Mouse (Mus musculus): ENCODE measurements around the gene Gmeb2.

Gmeb2 gene

DNA sequence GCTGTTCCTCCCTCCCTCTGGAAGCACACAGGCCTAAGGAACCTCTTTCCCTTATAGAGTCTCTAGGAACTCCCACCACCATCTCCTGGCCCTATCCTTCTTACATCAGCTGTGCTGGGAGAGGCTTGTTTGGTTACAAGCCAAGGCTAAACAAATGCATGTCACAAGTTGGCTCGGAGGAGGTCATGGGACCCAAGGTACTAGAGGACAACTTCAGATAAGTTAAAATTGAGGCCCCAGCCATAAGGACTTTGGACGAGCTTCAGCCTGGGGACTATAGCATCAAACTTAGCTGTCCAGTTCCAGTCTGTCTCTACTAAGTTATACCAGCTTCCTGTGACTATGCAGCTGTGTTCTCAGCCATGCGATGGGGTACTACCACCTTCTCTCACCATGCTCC lies 60.7 kb downstream of the Gmeb2 start:
- no peak for DNase-seq (ENCODE audit: low read depth)

GRCm38 (mm10) chr2:181224994-181225393 lies 62.8 kb downstream of the Gmeb2 start:
- no peak for DNase-seq (ENCODE audit: low read depth)

DNA sequence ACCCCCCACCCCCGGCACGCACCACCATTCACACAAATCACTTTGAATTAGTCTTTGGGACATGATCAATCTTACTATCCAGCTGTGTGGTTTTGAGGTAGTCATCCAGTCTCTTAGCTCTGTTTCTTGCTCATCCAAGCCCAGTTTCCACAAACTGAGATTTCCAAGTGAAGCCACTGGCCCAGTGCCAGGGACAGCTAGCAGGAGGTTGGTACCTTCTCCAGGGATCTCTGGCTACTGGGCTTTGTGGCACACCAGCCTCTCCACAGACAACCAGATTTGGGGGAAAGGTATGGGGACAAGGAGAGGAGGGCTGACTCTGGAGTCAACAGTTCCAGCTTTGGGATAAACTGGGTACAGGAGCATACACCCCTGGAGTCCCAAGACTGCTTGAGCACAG lies 67.5 kb downstream of the Gmeb2 start:
- no peak for DNase-seq (ENCODE audit: low read depth)

- no peak for DNase-seq (ENCODE audit: low read depth)
Measured at GRCm38 (mm10) chr2:181219538-181220216, 68.2 kb downstream of the Gmeb2 start, which contains the start of gene Fndc11. Fndc11 (plus strand) TSS chr2:181220013.

DNA sequence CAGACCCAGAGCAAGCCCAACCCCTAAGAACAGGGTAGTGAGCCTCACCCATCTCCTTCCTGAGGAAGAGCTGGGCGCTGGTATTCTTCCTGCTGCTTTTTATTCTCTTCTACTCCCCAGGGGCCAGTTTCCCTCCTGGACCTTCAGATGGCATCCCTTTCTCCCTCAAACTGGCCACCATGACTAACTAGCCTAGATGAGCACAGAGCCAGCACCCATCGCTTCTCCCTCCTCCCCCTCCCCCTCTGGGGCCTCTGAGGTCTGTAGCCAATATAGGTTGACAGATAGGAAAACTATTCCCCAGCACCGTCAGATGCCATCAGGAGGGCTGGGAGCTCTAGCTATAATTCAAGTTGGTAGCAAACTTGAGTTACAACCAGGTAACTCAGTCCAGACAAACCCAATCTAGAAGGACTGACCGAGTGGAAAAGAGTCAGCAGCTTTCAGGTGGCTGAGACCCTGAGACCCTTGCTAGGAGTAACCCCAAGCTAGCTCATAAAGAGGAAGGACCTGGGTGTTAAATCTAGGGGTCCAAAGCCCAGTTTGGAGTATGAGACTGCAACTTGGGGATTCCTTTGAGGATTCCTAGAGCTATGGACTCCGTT lies 68.9 kb downstream of the Gmeb2 start:
- no peak for DNase-seq (ENCODE audit: low read depth)

DNA sequence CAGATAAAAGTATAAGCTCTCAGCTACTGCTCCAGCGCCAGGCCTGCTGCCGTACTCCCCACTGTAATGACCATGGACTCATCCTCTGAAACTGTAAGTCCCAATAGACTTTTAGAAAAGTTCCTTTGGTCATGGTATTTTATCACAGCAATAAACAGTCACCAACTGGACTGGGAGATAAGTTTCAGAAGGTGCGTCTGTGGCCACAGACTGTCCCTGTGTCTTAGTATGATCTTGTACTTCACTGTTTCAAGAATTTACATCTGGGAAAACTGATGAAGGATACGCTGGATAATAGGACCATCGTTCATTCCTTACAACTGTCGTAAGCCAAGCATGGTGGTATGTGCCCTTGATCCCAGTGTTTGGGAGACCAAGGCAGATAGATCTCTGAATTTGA lies 71.8 kb downstream of the Gmeb2 start:
- no peak for DNase-seq (ENCODE audit: low read depth)

DNA sequence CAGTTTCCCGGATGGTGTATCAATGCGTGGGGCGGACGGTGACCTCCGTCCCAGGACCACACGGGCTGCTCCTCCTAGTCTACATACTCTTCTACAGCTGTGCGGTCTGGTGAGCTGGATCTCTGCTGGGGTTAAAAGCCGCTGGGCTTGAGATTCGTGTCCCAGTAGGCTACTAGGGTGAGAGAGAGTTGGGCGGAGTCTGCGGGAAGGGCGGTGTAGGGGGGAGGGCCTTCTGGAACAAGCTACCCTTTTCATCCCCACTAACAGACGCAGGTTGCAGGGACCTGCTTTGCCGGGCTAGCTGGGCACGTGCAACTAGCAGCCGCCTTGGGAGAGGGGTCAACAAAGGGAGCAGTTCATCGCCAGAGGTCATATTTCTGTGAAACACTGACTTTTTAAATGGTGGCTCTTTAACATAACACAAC lies 74.8 kb downstream of the Gmeb2 start, which contains the start of gene Srms:
TSS of gene Srms (minus strand) at position 165 of the 425 bp plus-strand sequence.
- DNase-seq (ENCODE audit: low read depth), result no peak

DNA sequence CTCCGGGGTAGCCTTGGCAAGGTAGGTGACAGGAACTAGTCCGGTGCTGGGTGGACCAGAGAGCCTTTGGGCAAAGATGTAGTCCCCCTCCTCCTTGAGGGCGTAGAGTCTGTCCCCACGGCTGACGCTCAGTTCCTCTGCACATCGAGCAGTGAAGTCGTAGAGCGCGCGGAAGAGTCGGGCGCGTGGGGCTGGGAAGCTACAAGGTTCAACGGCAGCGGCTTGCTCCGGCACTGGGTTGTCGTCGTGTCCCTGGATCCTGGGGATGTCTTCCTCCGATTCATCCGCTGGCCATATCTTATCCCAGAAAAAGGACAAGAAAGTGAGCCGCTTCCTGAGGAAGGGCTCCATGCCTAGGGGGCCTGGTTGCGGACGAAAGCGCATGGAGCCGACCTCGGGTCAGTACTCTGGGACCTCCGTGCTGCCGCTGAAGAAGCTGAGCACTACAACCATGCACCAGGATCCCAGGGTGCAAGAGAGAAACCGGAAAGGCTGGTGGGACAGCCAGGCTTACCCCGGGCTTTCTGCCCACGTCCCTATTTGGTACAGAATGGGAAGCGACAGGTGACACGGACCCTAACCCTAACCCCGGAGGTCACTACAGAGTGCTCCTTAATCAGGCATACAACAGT lies 75.3 kb downstream of the Gmeb2 start:
- DNase-seq (ENCODE audit: low read depth), result no peak

- peak; percentile 45 for DNase-seq (ENCODE audit: low read depth)
Measured at GRCm38 (mm10) chr2:181206118-181206517, 81.7 kb downstream of the Gmeb2 start.

- no peak for DNase-seq (ENCODE audit: low read depth)
Measured at GRCm38 (mm10) chr2:181205678-181206077, 82.2 kb downstream of the Gmeb2 start.

- DNase-seq (ENCODE audit: low read depth), result no peak
Measured at GRCm38 (mm10) chr2:181202886-181203285, 84.9 kb downstream of the Gmeb2 start.

GRCm38 (mm10) chr2:181202422-181202821 lies 85.4 kb downstream of the Gmeb2 start, which contains the start of gene Ptk6:
Ptk6 (minus strand) TSS chr2:181202789.
- no peak for DNase-seq (ENCODE audit: low read depth)

DNA sequence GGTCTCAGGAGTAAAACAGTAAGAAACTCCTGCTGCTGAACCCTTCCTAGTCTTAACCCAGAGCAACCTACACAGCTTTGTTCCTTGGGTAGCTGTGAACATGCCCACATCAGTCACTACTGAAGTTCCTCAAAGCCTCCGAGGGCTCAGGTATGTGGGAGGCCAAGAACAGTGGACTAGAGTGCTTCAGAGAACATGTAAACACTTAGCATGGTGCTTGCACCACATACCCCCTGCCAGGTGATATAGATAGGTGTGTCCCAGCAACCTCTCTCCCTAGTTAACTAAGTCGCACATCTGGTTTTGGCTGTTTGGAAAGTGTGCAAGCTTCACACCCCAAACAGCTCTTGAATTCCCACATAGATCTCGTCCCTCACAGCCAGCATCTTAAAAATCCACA lies 86.2 kb downstream of the Gmeb2 start:
- no peak for DNase-seq (ENCODE audit: low read depth)

All from c-Kit-positive CD71-positive TER-119-negative erythroid progenitor cells, embryonic 14.5 days (primary cell).